Mouse (Mus musculus) myocyte (in vitro differentiated cells): ENCODE data around the gene Krit1.
"Not testable (repeated sequence)": the region's sequence is repeated elsewhere in the genome, so short reads cannot be mapped to it uniquely, and the experiment has no call there.

Experiments used
- CEBPB ChIP-seq: IDR thresholded peaks from 2 replicates; pipeline ENCODE4 v1.6.1; 2011; ENCODE audit warnings: mild to moderate bottlenecking, moderate library complexity; ENCODE audit not compliant: poor library complexity, insufficient read depth, severe bottlenecking
- E2F4 ChIP-seq: IDR thresholded peaks from one replicate; pipeline ENCODE4 v1.6.1; 2011; ENCODE audit warnings: mild to moderate bottlenecking, control low read depth, moderate library complexity; ENCODE audit not compliant: insufficient read depth
- MYOG ChIP-seq, 3 experiments: IDR thresholded peaks; one replicate each; pipeline ENCODE4 v1.6.1; 2011; ENCODE audit warnings: control low read depth in 2 of 3, low read depth in 2 of 3, mild to moderate bottlenecking in 2 of 3; ENCODE audit not compliant: insufficient read length in 2 of 3, control insufficient read depth in 1 of 3, insufficient read depth in 1 of 3
- POLR2A ChIP-seq: IDR thresholded peaks from one replicate; pipeline ENCODE4 v1.6.1; 2011; ENCODE audit warnings: low read depth, mild to moderate bottlenecking, control low read depth, moderate library complexity; ENCODE audit not compliant: insufficient read length
- POLR2AphosphoS2 ChIP-seq: IDR thresholded peaks from one replicate; pipeline ENCODE4 v1.6.1; 2011; ENCODE audit warnings: low read depth, control low read depth; ENCODE audit not compliant: insufficient read length
- TCF12 ChIP-seq: IDR thresholded peaks from one replicate; pipeline ENCODE4 v1.6.1; 2011; ENCODE audit warnings: mild to moderate bottlenecking, control low read depth; ENCODE audit not compliant: poor library complexity, insufficient read depth, severe bottlenecking

DNA sequence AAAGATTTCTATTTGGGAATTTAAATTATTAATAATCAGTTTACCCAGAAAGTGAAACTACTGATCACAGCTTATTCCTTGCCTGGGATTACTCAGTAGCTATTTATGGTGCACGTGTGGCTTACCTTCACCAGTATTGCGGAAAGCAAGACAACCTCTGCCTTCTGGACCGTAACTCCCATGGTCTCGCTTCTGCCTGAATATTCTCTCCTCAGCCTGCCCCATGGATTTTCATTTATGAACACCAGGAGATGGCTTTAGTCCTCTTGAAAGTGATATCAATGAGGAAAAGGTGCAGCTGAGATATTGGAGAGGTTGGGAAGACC, 91.3 kb downstream of the Krit1 start:
- not testable (repeated sequence) for TF ChIP-seq E2F4; TCF12; POLR2A; POLR2AphosphoS2; CEBPB; MYOG (IDR thresholded peaks at IDR 0.05; ENCODE audit: control insufficient read depth in 1 of 3, insufficient read depth in 1 of 3, insufficient read length in 2 of 3, low read depth in 2 of 3)
